Mouse (Mus musculus): ENCODE results near the gene Astn2. TPM values are rescaled to one million over a fixed set of nuclear protein-coding genes. Genes with fewer than 3 reads are reported as not detected.

Astn2 gene
- polyA plus RNA-seq, 1 experiment from 2014 or later, result 0.24 TPM

DNA sequence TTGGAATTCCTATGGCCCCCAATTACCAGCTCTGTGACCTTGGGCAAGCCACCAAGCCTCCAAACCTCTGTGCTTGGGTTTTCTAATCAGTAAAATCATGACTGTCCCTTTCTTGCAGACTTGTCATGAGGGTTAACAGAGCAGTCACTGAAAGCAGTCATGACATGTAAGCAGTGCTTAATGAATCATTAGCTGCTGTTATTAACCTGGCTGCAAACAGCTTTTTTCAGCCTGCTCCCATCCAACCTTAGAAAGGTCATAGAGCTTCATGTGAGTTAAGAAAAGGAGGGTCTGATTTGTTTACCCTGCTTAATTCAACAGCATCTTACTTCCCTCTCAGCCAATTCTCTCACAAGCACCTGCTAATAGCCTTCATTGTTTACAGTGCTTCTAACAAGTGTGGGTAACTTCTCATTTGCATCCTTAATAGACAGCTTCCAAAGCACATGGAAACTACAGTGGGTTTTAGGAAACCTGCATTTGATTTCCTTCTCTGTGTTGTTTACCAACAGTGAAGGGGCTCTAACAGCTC is 661.2 kb downstream of the Astn2 start:
- DNase-seq (ENCODE audit: low spot score) (no peak), ATAC-seq (replicated peaks; ENCODE audit: low FRiP score, low read depth) (no peak)
- TF ChIP-seq CTCF (IDR thresholded peaks at IDR 0.05; ENCODE audit: low read depth), result no peak

GRCm38 (mm10) chr4:65724414-65724813 is 680.0 kb downstream of the Astn2 start:
- no peak overlapping the region for H3K9ac ChIP-seq (ENCODE audit: low read depth, low read length)
- H3K4me2 ChIP-seq (ENCODE audit: low read length), result no peak overlapping the region
- ATAC-seq (replicated peaks; ENCODE audit: low FRiP score, low read depth) (no peak), DNase-seq (ENCODE audit: low spot score) (no peak)
- H3K4me3 ChIP-seq (replicated peaks; ENCODE audit: low read depth, low read length), result no peak overlapping the region
- H3K36me3 ChIP-seq (ENCODE audit: insufficient read depth, low read length), result no peaks in the 10 kb centered on the region
- 44% methylated on average over 6 of the region's 6 CpGs for WGBS
- H3K27me3 ChIP-seq (ENCODE audit: insufficient read depth, low read length), result no peaks in the 10 kb centered on the region
- TF ChIP-seq CTCF (IDR thresholded peaks at IDR 0.05; ENCODE audit: low read depth), result no peak
- H3K9me3 ChIP-seq (replicated peaks; ENCODE audit: low read length), result no peaks in the 10 kb centered on the region
- no peak overlapping the region for H3K27ac ChIP-seq
- no peaks in the 10 kb centered on the region for H3K4me1 ChIP-seq (replicated peaks; ENCODE audit: insufficient read depth, low read length)

More for the DNA sequence above, 661.2 kb downstream of the Astn2 start:
- Histone ChIP-seq H3K4me3 (replicated peaks; ENCODE audit: low read depth, low read length) (no peak overlapping the region), H3K4me1 (replicated peaks; ENCODE audit: insufficient read depth, low read length) (no peaks in the 10 kb centered on the region), H3K27ac (no peak overlapping the region), H3K27me3 (ENCODE audit: insufficient read depth, low read length) (no peaks in the 10 kb centered on the region), H3K9ac (ENCODE audit: low read depth, low read length) (no peak overlapping the region), H3K36me3 (ENCODE audit: insufficient read depth, low read length) (no peaks in the 10 kb centered on the region), H3K9me3 (replicated peaks; ENCODE audit: low read length) (no peaks in the 10 kb centered on the region), H3K4me2 (ENCODE audit: low read length) (no peak overlapping the region)

DNA sequence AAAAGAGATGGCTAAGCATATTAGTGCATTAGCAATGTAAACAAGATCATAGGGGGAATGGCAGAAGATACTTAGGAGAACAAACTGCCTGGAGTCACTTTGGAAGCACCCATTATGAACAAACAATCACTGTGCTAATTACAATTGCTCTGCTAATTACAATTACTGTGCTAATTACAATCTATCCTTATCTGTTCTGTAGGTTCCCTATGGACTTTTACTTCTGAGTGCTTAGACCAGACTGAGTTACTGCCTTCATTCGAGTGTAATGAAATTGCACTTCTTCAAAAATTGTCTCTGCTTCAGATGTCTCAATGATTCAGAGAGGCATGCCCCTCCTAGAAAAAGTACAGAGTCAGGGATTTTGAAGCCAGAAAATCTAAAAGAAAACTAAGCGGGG is 684.8 kb downstream of the Astn2 start:
- Histone ChIP-seq H3K4me3 (replicated peaks; ENCODE audit: low read depth, low read length) (no peak overlapping the region), H3K9ac (ENCODE audit: low read depth, low read length) (no peak overlapping the region), H3K36me3 (ENCODE audit: insufficient read depth, low read length) (no peaks in the 10 kb centered on the region), H3K27ac (no peak overlapping the region), H3K4me2 (ENCODE audit: low read length) (no peak overlapping the region), H3K9me3 (replicated peaks; ENCODE audit: low read length) (no peaks in the 10 kb centered on the region), H3K4me1 (replicated peaks; ENCODE audit: insufficient read depth, low read length) (no peaks in the 10 kb centered on the region), H3K27me3 (ENCODE audit: insufficient read depth, low read length) (no peaks in the 10 kb centered on the region)
- DNase-seq (ENCODE audit: low spot score) (no peak), ATAC-seq (replicated peaks; ENCODE audit: low FRiP score, low read depth) (no peak)
- 70% methylated on average over 2 of the region's 2 CpGs for WGBS
- TF ChIP-seq CTCF (IDR thresholded peaks at IDR 0.05; ENCODE audit: low read depth), result no peak

DNA sequence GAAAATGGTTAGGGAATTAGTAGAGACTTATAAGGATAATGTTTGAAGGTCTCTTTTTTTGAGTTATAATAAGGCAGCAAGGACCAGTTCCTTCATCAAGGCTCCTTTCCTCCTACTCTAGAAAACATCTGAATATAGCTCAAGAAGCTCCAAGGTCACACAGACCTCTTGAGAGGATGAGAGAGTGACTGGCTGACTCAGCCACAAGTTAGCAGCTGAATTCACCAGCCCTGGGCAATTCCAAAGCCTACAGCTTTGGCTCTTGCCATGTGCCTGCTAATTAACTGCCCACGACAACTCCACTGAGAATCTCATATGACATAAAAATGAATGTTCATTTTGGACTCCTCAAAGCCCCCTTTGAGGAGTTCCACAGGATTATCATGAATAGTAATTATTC is 686.5 kb downstream of the Astn2 start:
- Histone ChIP-seq H3K36me3 (ENCODE audit: insufficient read depth, low read length) (no peaks in the 10 kb centered on the region), H3K4me3 (replicated peaks; ENCODE audit: low read depth, low read length) (no peak overlapping the region), H3K4me1 (replicated peaks; ENCODE audit: insufficient read depth, low read length) (no peaks in the 10 kb centered on the region), H3K9me3 (replicated peaks; ENCODE audit: low read length) (no peaks in the 10 kb centered on the region), H3K9ac (ENCODE audit: low read depth, low read length) (no peak overlapping the region), H3K4me2 (ENCODE audit: low read length) (no peak overlapping the region), H3K27me3 (ENCODE audit: insufficient read depth, low read length) (no peaks in the 10 kb centered on the region), H3K27ac (no peak overlapping the region)
- ATAC-seq (replicated peaks; ENCODE audit: low FRiP score, low read depth) (no peak), DNase-seq (ENCODE audit: low spot score) (no peak)
- 60% methylated on average over 1 of the region's 1 CpGs for WGBS
- no peak for TF ChIP-seq CTCF (IDR thresholded peaks at IDR 0.05; ENCODE audit: low read depth)

- no peak for TF ChIP-seq CTCF (IDR thresholded peaks at IDR 0.05; ENCODE audit: low read depth)
- ATAC-seq (replicated peaks; ENCODE audit: low FRiP score, low read depth) (no peak), DNase-seq (ENCODE audit: low spot score) (no peak)
- no peak overlapping the region for H3K4me3 ChIP-seq (replicated peaks; ENCODE audit: low read depth, low read length)
- no peak overlapping the region for H3K27ac ChIP-seq
- H3K27me3 ChIP-seq (ENCODE audit: insufficient read depth, low read length), result no peaks in the 10 kb centered on the region
- H3K9me3 ChIP-seq (replicated peaks; ENCODE audit: low read length), result no peaks in the 10 kb centered on the region
- no peak overlapping the region for H3K4me2 ChIP-seq (ENCODE audit: low read length)
- 93% methylated on average over 2 of the region's 2 CpGs for WGBS
- no peaks in the 10 kb centered on the region for H3K4me1 ChIP-seq (replicated peaks; ENCODE audit: insufficient read depth, low read length)
- no peaks in the 10 kb centered on the region for H3K36me3 ChIP-seq (ENCODE audit: insufficient read depth, low read length)
- H3K9ac ChIP-seq (ENCODE audit: low read depth, low read length), result no peak overlapping the region
Observed at GRCm38 (mm10) chr4:65716086-65716485, 688.3 kb downstream of the Astn2 start.

DNA sequence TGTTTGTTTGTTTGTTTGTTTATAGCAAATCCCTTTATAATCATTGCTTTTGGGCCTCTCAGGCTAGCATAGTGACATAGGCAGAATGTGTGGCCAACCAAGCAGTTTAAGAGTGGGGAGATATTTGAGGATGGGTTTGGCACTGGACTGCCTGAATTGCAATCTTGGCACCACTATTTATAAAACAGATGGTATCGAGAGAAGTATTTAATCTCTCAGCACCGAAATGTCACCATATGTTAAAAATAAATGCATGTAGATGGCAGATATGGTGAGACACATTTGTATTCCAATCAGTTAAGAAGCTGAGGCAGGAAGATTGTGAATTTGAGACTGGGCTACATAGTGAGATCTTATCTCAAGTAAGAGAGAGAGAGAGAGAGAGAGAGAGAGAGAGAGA is 692.7 kb downstream of the Astn2 start:
- H3K4me3 ChIP-seq (replicated peaks; ENCODE audit: low read depth, low read length), result no peak overlapping the region

GRCm38 (mm10) chr4:65710623-65711022 is 693.8 kb downstream of the Astn2 start:
- no peaks in the 10 kb centered on the region for H3K36me3 ChIP-seq (ENCODE audit: insufficient read depth, low read length)
- ATAC-seq (replicated peaks; ENCODE audit: low FRiP score, low read depth) (no peak), DNase-seq (ENCODE audit: low spot score) (no peak)
- no peak overlapping the region for H3K4me2 ChIP-seq (ENCODE audit: low read length)
- H3K9me3 ChIP-seq (replicated peaks; ENCODE audit: low read length), result no peaks in the 10 kb centered on the region
- no peak overlapping the region for H3K4me3 ChIP-seq (replicated peaks; ENCODE audit: low read depth, low read length)
- H3K9ac ChIP-seq (ENCODE audit: low read depth, low read length), result no peak overlapping the region
- TF ChIP-seq CTCF (IDR thresholded peaks at IDR 0.05; ENCODE audit: low read depth), result no peak
- no peak overlapping the region for H3K27ac ChIP-seq
- H3K4me1 ChIP-seq (replicated peaks; ENCODE audit: insufficient read depth, low read length), result no peaks in the 10 kb centered on the region
- no peaks in the 10 kb centered on the region for H3K27me3 ChIP-seq (ENCODE audit: insufficient read depth, low read length)

More for the DNA sequence above, 692.7 kb downstream of the Astn2 start:
- TF ChIP-seq CTCF (IDR thresholded peaks at IDR 0.05; ENCODE audit: low read depth), result no peak
- H3K36me3 ChIP-seq (ENCODE audit: insufficient read depth, low read length), result no peaks in the 10 kb centered on the region
- ATAC-seq (replicated peaks; ENCODE audit: low FRiP score, low read depth) (no peak), DNase-seq (ENCODE audit: low spot score) (no peak)
- H3K9me3 ChIP-seq (replicated peaks; ENCODE audit: low read length), result no peaks in the 10 kb centered on the region
- H3K9ac ChIP-seq (ENCODE audit: low read depth, low read length), result no peak overlapping the region
- no peaks in the 10 kb centered on the region for H3K27me3 ChIP-seq (ENCODE audit: insufficient read depth, low read length)
- H3K27ac ChIP-seq, result no peak overlapping the region
- 76% methylated on average over 2 of the region's 2 CpGs for WGBS
- H3K4me2 ChIP-seq (ENCODE audit: low read length), result no peak overlapping the region
- no peaks in the 10 kb centered on the region for H3K4me1 ChIP-seq (replicated peaks; ENCODE audit: insufficient read depth, low read length)

Data from kidney, postnatal 0 days (tissue).